Mouse (Mus musculus) brain, embryonic 14.5 days (tissue): ENCODE measurements around the gene Slc22a21.
A peak's percentile ranks its signal among the peaks of the same experiment; 100 is the strongest.

Experiments
- CTCF ChIP-seq: fragments of 200-500 bp; IDR thresholded peaks from 2 replicates; pipeline ENCODE4 v1.5.1; 2012; ENCODE audit warnings: inconsistent platforms, mild to moderate bottlenecking, moderate library complexity, borderline replicate concordance; ENCODE audit not compliant: insufficient read depth, insufficient read length; ENCODE audit errors: extremely low read depth
- POLR2A ChIP-seq: fragments of 200-500 bp; IDR thresholded peaks from 2 replicates; pipeline ENCODE4 v1.6.1; 2012; ENCODE audit warnings: mild to moderate bottlenecking, inconsistent platforms, borderline replicate concordance; ENCODE audit not compliant: poor library complexity, insufficient read depth, insufficient read length, severe bottlenecking; ENCODE audit errors: extremely low read depth

- peak; percentile 32; the same call in 1 of the 2 replicates for TF ChIP-seq CTCF
- no peak for TF ChIP-seq POLR2A
Measured at GRCm38 (mm10) chr11:53958984-53959383, 21.1 kb downstream of the Slc22a21 start.
